Mouse (Mus musculus) inflammation-experienced regulatory T-cells, adult 6 months (primary cell): ENCODE data around the gene Ptprm. TPM values are rescaled to one million over a fixed set of nuclear protein-coding genes. Genes with fewer than 3 reads are reported as not detected.

Source experiments
- ATAC-seq: one replicate; pipeline ENCODE4 v1.8.0; 2017
- polyA plus RNA-seq, 3 experiments: library from polyadenylated mRNA; unstranded; fragments of 100-300 nt; shearing (Covaris generic); gene quantifications; one replicate each; pipeline ENCODE4 v1.2.1; 2017

Gene Ptprm
- polyA plus RNA-seq, 3 experiments from 2014 or later = not detected

DNA sequence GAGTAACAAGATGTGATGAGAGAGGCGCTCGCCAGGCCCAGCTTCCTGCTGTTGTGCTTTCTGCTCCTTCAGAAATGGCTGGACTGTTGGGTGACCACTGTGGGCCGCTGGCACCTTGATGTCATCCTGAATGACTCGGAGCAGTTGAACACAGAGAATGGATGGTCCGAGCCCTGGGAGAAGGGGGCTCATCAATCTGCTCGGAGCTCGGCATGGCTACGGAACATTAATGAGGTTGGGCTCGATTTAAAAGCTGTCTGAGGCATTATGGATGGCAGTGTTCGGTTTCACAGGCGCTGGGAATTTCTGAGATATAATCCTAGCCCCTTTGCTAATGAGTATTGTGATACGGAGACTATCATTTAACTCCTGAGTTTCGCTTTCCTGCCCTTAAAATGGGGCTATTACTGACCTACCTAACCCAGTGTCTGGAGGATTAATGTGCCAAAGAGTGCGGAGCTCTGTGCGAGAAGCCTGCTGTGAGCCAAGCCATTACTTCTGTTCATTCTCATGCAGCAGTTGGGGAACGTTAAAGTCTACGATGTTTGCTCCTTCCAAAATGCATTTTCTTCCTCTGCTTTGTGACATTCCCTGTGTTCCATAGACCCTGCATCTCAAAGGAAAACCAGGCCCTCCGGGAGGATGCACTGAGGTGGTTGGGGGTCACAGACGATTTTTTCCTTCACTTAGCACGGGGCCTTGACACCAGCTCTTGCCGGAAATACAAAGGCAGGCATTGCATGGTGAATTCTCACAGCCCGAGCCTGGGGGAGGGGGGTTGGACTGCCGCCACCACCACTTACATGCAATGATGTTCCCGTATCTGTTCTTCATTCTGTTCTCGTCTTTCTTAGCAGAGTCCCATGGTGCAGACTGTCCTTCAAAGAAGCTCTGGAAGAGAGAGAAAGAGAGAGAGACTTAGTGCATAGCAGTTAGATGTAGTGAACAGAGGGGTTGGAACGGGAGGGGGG lies 592.6 kb downstream of the Ptprm start:
- ATAC-seq = no peak

- no peak for ATAC-seq
Measured at GRCm38 (mm10) chr17:66757025-66757511, 597.2 kb downstream of the Ptprm start.

GRCm38 (mm10) chr17:66756500-66756899 lies 597.8 kb downstream of the Ptprm start:
- ATAC-seq = no peak

- no peak for ATAC-seq
Measured at GRCm38 (mm10) chr17:66755191-66755654, 599.0 kb downstream of the Ptprm start.

- no peak for ATAC-seq
Measured at GRCm38 (mm10) chr17:66754208-66754865, 599.9 kb downstream of the Ptprm start.

DNA sequence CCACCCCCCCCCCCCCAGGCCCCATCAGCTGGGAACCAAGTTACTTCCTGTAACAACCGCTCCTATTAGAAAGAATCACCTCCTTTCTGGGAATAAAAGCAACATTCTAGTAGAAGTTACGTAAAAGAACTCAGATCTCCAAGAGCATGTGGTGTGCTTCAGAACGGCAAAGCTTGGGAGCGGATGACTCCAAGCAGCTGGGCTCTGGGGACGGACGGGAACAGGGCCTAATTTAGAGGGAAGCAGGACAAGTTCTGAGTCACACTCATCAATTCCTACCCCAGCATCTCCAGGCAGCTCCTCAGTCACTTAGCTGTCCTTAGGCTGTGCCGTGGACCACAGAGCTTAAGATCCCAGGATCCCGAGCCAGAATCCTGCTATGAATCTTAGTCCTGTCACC lies 602.5 kb downstream of the Ptprm start:
- ATAC-seq = no peak

- ATAC-seq = no peak
Measured at GRCm38 (mm10) chr17:66750481-66751206, 603.6 kb downstream of the Ptprm start.

DNA sequence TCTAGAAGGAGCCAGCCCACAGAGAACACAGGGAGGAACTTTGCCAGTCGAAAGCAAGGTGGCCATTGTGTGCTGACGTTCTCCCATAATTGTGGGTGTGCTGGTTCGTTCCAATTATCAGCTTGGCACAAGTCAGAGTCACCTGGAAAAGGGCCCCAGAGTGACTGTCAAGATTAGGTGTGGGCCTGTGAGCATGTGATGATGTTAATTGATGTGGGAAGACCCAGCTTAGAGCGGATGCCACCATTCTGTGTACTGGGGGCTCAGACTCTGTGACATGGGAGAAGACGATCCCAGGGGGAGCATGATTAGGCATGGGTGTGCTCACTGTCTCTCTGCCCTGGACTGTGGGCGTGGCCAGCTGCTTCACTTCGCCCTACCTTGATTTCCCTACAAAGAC lies 604.3 kb downstream of the Ptprm start:
- ATAC-seq = no peak

- no peak for ATAC-seq
Measured at GRCm38 (mm10) chr17:66746506-66746905, 607.8 kb downstream of the Ptprm start.

DNA sequence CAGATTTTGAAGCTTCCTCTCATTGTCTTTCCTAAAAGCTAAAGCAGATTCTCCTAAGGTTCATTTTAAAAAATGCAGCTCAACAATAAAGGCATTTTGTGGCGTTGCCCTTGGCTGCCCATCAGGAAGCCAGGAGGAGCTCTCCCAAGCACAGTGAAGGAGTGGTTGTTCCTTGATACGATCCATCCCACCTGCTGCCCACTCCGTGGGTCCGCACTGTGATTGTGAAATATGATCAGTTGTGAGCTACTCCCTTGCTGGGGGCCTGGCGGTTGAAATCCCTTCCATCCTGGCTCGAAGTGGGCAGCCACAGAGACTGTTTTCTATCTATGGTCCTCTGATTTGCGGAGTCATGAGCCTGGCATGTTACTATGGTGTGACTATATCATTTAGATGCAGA lies 610.9 kb downstream of the Ptprm start:
- ATAC-seq = no peak

DNA sequence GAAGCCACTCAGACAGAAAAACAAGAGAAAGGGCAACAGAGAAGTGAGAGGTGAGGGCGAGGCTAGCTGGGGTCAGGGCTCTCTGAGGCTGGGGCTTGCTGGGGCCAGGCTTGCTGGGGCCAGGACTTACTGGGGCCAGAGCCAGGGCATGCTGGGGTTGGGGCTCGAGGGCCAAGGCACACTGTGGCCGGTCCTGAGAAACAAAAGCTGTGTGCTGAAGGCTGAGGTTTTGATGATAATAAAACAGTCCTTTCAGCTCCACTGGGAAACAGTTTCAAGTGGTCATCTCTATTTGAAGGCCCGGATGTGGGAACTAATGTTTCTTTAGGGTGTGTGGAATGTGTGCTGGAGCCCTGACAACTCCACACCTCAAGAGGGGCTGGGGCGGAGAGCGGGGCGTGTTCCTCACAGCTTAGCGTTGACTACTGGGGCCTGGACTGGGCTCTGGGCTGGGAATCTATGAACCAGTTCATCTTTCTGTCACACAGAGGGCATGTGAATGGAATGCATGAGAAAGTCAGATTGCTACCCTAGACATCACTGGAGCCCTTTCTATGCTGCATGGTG lies 615.4 kb downstream of the Ptprm start:
- no peak for ATAC-seq

- no peak for ATAC-seq
Measured at GRCm38 (mm10) chr17:66738331-66738730, 615.9 kb downstream of the Ptprm start.

- ATAC-seq = no peak
Measured at GRCm38 (mm10) chr17:66736450-66736849, 617.8 kb downstream of the Ptprm start.

DNA sequence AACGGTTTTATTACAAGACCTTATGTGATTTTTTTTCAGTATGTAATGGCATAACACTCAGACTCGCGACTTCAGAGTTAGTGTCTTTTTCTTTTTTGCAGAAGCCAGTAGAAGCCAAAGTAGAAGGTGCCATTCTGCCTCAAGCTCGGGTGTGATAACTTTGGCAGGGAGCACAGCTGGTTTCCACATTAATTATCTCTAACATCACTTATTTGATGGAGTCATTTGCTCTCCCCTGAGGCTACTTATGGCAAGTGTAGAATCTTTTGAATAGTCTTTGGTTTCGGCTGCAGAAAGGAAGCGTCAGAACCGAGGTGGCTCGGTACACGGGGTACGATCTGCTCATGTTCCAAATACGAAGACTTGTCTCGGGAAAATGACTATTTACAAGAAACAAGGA lies 620.7 kb downstream of the Ptprm start:
- ATAC-seq = no peak

DNA sequence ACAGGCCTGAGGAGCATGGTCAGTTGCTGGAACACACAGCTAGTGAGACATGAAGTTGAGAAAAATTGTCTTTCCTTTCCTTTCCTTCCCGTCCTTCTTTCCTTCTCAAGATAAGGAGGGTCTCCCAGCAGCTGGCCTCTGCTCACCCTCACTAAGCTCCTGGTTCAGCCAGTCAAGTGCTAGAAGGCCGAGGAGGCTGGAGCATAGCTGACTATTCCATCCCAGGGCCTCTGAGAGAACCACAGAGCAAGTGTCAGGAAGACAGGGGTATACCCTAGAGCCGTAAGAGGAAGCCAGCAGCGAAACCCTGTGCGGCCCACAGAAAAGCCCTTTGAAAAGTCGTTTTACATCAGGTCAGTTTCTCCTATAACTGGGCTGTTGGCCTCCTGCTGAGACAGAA lies 624.3 kb downstream of the Ptprm start:
- ATAC-seq = no peak

- ATAC-seq = no peak
Measured at GRCm38 (mm10) chr17:66720992-66721351, 633.3 kb downstream of the Ptprm start.

DNA sequence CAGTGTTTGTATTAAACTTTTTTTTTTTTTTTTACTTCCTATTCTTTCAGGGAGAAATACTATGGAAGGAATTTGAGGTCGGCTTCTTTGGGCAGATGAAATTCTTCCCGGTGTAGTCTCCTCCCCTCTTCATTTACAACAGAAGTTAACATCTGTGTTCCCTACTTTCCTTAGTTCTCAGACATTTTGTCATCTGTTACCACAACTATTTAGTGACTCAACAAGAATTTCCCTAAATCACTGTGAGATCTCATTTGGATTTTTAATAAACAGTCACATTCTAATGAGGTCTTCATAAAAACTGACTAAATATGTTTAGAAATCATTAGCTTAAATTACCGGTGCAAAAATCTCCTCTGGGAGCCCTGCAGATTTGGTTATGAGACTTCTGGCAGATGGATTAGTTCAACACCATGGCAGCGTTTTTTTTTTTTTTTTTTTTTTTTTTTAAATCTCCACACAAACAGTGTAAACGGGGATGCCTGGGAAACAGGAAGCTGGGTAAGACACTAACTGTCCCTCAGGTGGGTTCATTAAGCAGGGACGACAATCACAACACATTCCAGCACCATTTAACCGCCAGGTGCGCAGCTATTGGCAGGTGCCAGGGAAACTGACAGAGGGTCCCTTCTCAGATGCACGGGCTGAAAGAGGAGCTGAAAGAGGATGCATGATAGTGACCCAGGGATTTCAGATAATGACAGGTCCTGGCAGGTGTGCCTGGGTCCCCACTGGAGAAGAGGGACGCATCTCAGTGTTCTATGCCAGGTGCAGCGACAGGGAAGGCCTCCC lies 633.9 kb downstream of the Ptprm start:
- no peak for ATAC-seq

DNA sequence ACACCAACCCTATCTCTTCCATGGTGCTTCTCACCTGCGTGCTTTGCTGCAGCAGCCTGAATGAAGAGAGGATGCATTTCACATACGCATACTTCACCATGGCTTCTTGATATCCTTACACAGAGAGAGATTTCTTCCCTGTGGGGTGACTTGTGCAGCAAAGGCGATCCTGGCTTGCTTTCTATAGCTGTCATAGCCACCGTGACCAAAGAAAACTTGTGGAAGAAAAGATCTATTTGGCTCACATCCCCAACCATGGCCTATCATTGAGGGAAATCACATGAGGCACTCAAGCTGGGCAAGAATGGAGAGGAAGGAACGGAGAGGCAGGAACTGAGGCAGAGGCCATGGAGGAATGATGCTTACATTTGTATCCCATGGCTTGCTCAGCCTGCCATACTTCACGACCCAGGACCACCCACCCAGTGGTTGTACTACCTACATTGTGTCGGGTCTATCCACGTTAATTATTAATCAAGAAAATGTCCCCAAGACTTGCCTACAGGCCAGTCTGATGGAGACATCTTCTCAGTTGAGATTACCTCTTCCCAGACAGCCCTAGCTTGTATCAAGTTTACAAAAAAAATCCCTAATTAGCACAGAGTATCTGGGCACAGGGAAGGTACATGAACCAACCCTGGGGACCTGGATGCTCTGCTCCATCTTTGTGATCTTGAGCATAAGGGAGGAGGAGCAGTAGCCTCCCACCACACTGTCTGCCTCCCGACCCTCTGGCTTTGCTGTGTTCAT lies 641.6 kb downstream of the Ptprm start:
- ATAC-seq = no peak

- no peak for ATAC-seq
Measured at GRCm38 (mm10) chr17:66711221-66712016, 642.8 kb downstream of the Ptprm start.

- no peak for ATAC-seq
Measured at GRCm38 (mm10) chr17:66710568-66710967, 643.7 kb downstream of the Ptprm start.
